Mouse (Mus musculus): ENCODE data around the gene Plekhh3. TPM values are rescaled to one million over a fixed set of nuclear protein-coding genes. Genes with fewer than 3 reads are reported as not detected.
"Not testable (repeated sequence)": the region's sequence is repeated elsewhere in the genome, so short reads cannot be mapped to it uniquely, and the experiment has no call there.

Plekhh3 gene
- polyA plus RNA-seq, 1 experiment from 2014 or later: 28.7 TPM

- no peaks in the 10 kb centered on the region for H3K27me3 ChIP-seq
- H3K4me3 ChIP-seq (replicated peaks): no peak overlapping the region
- peaks cover 5% of the 10 kb centered on the region; the same call in 1 of the 2 replicates for H3K9me3 ChIP-seq (replicated peaks)
- H3K27ac ChIP-seq (replicated peaks): no peak overlapping the region
- 47% methylated on average over 18 of the region's 18 CpGs for WGBS
- H3K4me2 ChIP-seq (replicated peaks): no peak overlapping the region
- H3K9ac ChIP-seq: no peak overlapping the region
- peaks cover 22% of the 10 kb centered on the region for H3K36me3 ChIP-seq
- no peaks in the 10 kb centered on the region for H3K4me1 ChIP-seq
- no peak; the same call in 1 of the 2 replicates for ATAC-seq (ENCODE audit: insufficient number of reproducible peaks, low FRiP score, low TSS enrichment, low read depth)
Observed at GRCm38 (mm10) chr11:101130056-101130756, 40.9 kb downstream of the Plekhh3 start.

- Histone ChIP-seq H3K4me3 (replicated peaks) (no peak overlapping the region), H3K27ac (replicated peaks) (no peak overlapping the region), H3K27me3 (no peaks in the 10 kb centered on the region), H3K4me1 (no peaks in the 10 kb centered on the region), H3K9ac (no peak overlapping the region), H3K4me2 (replicated peaks) (no peak overlapping the region), H3K36me3 (peaks cover 28% of the 10 kb centered on the region), H3K9me3 (replicated peaks) (peaks cover 5% of the 10 kb centered on the region; the same call in 1 of the 2 replicates)
- 89% methylated on average over 11 of the region's 11 CpGs for WGBS
- ATAC-seq (ENCODE audit: insufficient number of reproducible peaks, low FRiP score, low TSS enrichment, low read depth): no peak
Observed at GRCm38 (mm10) chr11:101128996-101129577, 42.1 kb downstream of the Plekhh3 start.

GRCm38 (mm10) chr11:101127075-101127474 lies 44.1 kb downstream of the Plekhh3 start:
- no peak for ATAC-seq (ENCODE audit: insufficient number of reproducible peaks, low FRiP score, low TSS enrichment, low read depth)
- Histone ChIP-seq H3K4me2 (replicated peaks) (no peak overlapping the region), H3K36me3 (peaks cover 48% of the 10 kb centered on the region), H3K27ac (replicated peaks) (no peak overlapping the region), H3K27me3 (no peaks in the 10 kb centered on the region), H3K9me3 (replicated peaks) (peaks cover 5% of the 10 kb centered on the region; the same call in 1 of the 2 replicates), H3K9ac (no peak overlapping the region), H3K4me3 (replicated peaks) (no peak overlapping the region), H3K4me1 (no peaks in the 10 kb centered on the region)
- WGBS: 91% methylated on average over 1 of the region's 1 CpGs

GRCm38 (mm10) chr11:101125008-101125407 lies 46.1 kb downstream of the Plekhh3 start:
- peaks cover 51% of the 10 kb centered on the region for H3K36me3 ChIP-seq
- H3K9me3 ChIP-seq (replicated peaks); H3K4me1 ChIP-seq; ATAC-seq (ENCODE audit: insufficient number of reproducible peaks, low FRiP score, low TSS enrichment, low read depth); H3K27me3 ChIP-seq; H3K27ac ChIP-seq (replicated peaks); H3K9ac ChIP-seq; H3K4me3 ChIP-seq (replicated peaks); H3K4me2 ChIP-seq (replicated peaks): not testable (repeated sequence)
- WGBS: 97% methylated on average over 9 of the region's 9 CpGs

- not testable (repeated sequence) for H3K4me2 ChIP-seq (replicated peaks); H3K4me3 ChIP-seq (replicated peaks); ATAC-seq (ENCODE audit: insufficient number of reproducible peaks, low FRiP score, low TSS enrichment, low read depth); H3K4me1 ChIP-seq; H3K9me3 ChIP-seq (replicated peaks); H3K27me3 ChIP-seq; H3K27ac ChIP-seq (replicated peaks); H3K9ac ChIP-seq
- H3K36me3 ChIP-seq: peaks cover 51% of the 10 kb centered on the region
- 92% methylated on average over 8 of the region's 8 CpGs for WGBS
Observed at GRCm38 (mm10) chr11:101124494-101124893, 46.7 kb downstream of the Plekhh3 start.

GRCm38 (mm10) chr11:101120545-101121188 lies 50.5 kb downstream of the Plekhh3 start:
- ATAC-seq (ENCODE audit: insufficient number of reproducible peaks, low FRiP score, low TSS enrichment, low read depth): no peak
- peak overlapping the region; percentile 99 for H3K4me3 ChIP-seq (replicated peaks)
- peaks cover 34% of the 10 kb centered on the region for H3K36me3 ChIP-seq
- peaks cover 33% of the 10 kb centered on the region for H3K4me1 ChIP-seq
- H3K9me3 ChIP-seq (replicated peaks): no peaks in the 10 kb centered on the region
- peak overlapping the region; percentile 82 for H3K4me2 ChIP-seq (replicated peaks)
- WGBS: 18% methylated on average over 19 of the region's 19 CpGs
- H3K27me3 ChIP-seq: no peaks in the 10 kb centered on the region
- peak overlapping the region; percentile 93 for H3K27ac ChIP-seq (replicated peaks)
- H3K9ac ChIP-seq: peak overlapping the region; percentile 63

GRCm38 (mm10) chr11:101119761-101120544 lies 51.2 kb downstream of the Plekhh3 start, which contains the start of the genes Retreg3 and Tubg1:
Gene Retreg3 (minus strand): TSS chr11:101119893.
Gene Tubg1 (plus strand): TSS chr11:101119938.
- H3K27me3 ChIP-seq: no peaks in the 10 kb centered on the region
- H3K36me3 ChIP-seq: peaks cover 27% of the 10 kb centered on the region
- WGBS: under 1% methylated on average over 61 of the region's 61 CpGs
- H3K4me3 ChIP-seq (replicated peaks): peak within 1 kb of the TSS; percentile 99
- peak; percentile 94 for ATAC-seq (ENCODE audit: insufficient number of reproducible peaks, low FRiP score, low TSS enrichment, low read depth)
- peak within 1 kb of the TSS; percentile 93 for H3K27ac ChIP-seq (replicated peaks)
- H3K9ac ChIP-seq: peak within 1 kb of the TSS; percentile 96
- no peaks in the 10 kb centered on the region for H3K9me3 ChIP-seq (replicated peaks)
- peaks cover 36% of the 10 kb centered on the region for H3K4me1 ChIP-seq
- peak within 1 kb of the TSS; percentile 82 for H3K4me2 ChIP-seq (replicated peaks)

- WGBS: under 1% methylated on average over 39 of the region's 39 CpGs
- Histone ChIP-seq H3K4me3 (replicated peaks) (peak overlapping the region; percentile 99), H3K4me1 (peaks cover 40% of the 10 kb centered on the region), H3K4me2 (replicated peaks) (peak overlapping the region; percentile 82), H3K27me3 (no peaks in the 10 kb centered on the region), H3K9ac (peak overlapping the region; percentile 96), H3K27ac (replicated peaks) (peak overlapping the region; percentile 93), H3K9me3 (replicated peaks) (no peaks in the 10 kb centered on the region), H3K36me3 (peaks cover 24% of the 10 kb centered on the region)
- peak; percentile 80 for ATAC-seq (ENCODE audit: insufficient number of reproducible peaks, low FRiP score, low TSS enrichment, low read depth)
Observed at GRCm38 (mm10) chr11:101119131-101119760, 51.9 kb downstream of the Plekhh3 start.

GRCm38 (mm10) chr11:101118105-101118504 lies 53.0 kb downstream of the Plekhh3 start:
- ATAC-seq (ENCODE audit: insufficient number of reproducible peaks, low FRiP score, low TSS enrichment, low read depth): no peak
- Histone ChIP-seq H3K4me1 (peaks cover 40% of the 10 kb centered on the region), H3K9me3 (replicated peaks) (no peaks in the 10 kb centered on the region), H3K36me3 (peaks cover 16% of the 10 kb centered on the region), H3K4me3 (replicated peaks) (peak overlapping the region; percentile 99), H3K4me2 (replicated peaks) (peak overlapping the region; percentile 82), H3K9ac (peak overlapping the region; percentile 96), H3K27me3 (no peaks in the 10 kb centered on the region), H3K27ac (replicated peaks) (peak overlapping the region; percentile 34; the same call in 1 of the 2 replicates)
- 35% methylated on average over 4 of the region's 4 CpGs for WGBS

GRCm38 (mm10) chr11:101115564-101115963 lies 55.6 kb downstream of the Plekhh3 start:
- Histone ChIP-seq H3K4me2 (replicated peaks) (no peak overlapping the region), H3K27me3 (no peaks in the 10 kb centered on the region), H3K4me3 (replicated peaks) (no peak overlapping the region), H3K27ac (replicated peaks) (peak overlapping the region; percentile 58), H3K9me3 (replicated peaks) (no peaks in the 10 kb centered on the region), H3K4me1 (peaks cover 33% of the 10 kb centered on the region), H3K36me3 (0 out of 2 replicates have a peak, but pooled peaks cover 5% of the 10 kb centered on the region), H3K9ac (no peak overlapping the region)
- WGBS: 65% methylated on average over 2 of the region's 2 CpGs
- no peak for ATAC-seq (ENCODE audit: insufficient number of reproducible peaks, low FRiP score, low TSS enrichment, low read depth)
